Mouse (Mus musculus) hindbrain, embryonic 13.5 days (tissue): ENCODE results near the gene Rnf150. TPM values are rescaled to one million over a fixed set of nuclear protein-coding genes. Genes with fewer than 3 reads are reported as not detected.

Experiments used
- ATAC-seq: fragments of 200-750 bp; cut with Nextera tagmentation; 2 replicates; pipeline ENCODE4 v1.8.0; 2017; ENCODE audit warnings: moderate TSS enrichment; ENCODE audit not compliant: low FRiP score
- H3K27ac ChIP-seq: fragments of 300-500 bp; sonication (generic); 2 replicates; pipeline ENCODE4 v1.5.1; 2015; ENCODE audit warnings: inconsistent platforms, mild to moderate bottlenecking, moderate library complexity
- H3K27me3 ChIP-seq: fragments of 300-500 bp; sonication (generic); 2 replicates; pipeline ENCODE4 v1.6.1; 2015; ENCODE audit warnings: mild to moderate bottlenecking, inconsistent platforms
- H3K36me3 ChIP-seq: fragments of 300-500 bp; sonication (generic); 2 replicates; pipeline ENCODE4 v1.6.1; 2015; ENCODE audit warnings: mild to moderate bottlenecking, inconsistent platforms
- H3K4me1 ChIP-seq: fragments of 300-500 bp; sonication (generic); replicated peaks from 2 replicates; pipeline ENCODE4 v1.6.1; 2015; ENCODE audit warnings: inconsistent platforms
- H3K4me2 ChIP-seq: fragments of 300-500 bp; sonication (generic); 2 replicates; pipeline ENCODE4 v1.6.1; 2015; ENCODE audit warnings: inconsistent platforms, mild to moderate bottlenecking, moderate library complexity
- H3K4me3 ChIP-seq: fragments of 300-500 bp; sonication (generic); 2 replicates; pipeline ENCODE4 v1.5.1; 2015; ENCODE audit warnings: mild to moderate bottlenecking, inconsistent platforms
- H3K9ac ChIP-seq: fragments of 300-500 bp; sonication (generic); 2 replicates; pipeline ENCODE4 v1.6.1; 2015; ENCODE audit warnings: mild to moderate bottlenecking, inconsistent platforms
- H3K9me3 ChIP-seq: fragments of 300-500 bp; sonication (generic); 2 replicates; pipeline ENCODE4 v1.6.1; 2016; ENCODE audit warnings: inconsistent platforms
- WGBS: fragments of 180-500 bp; shearing (Covaris S2); methylation state at CpG from one replicate; pipeline ENCODE4 v1.1.7; 2015; 5-methylcytosine and 5-hydroxymethylcytosine counted together
- polyA plus RNA-seq: library from polyadenylated mRNA; unstranded; fragments of >200 nt; fragmentation: Nextera tagmentation; extraction: Ambion mirVana; gene quantifications from 2 replicates; pipeline ENCODE4 v1.2.1, GENCODE M21; 2015

The Rnf150 gene
- polyA plus RNA-seq, 1 experiment from 2014 or later: 2.5 TPM

- H3K4me2 ChIP-seq: no peak overlapping the region
- no peak for ATAC-seq
- no peak overlapping the region for H3K4me3 ChIP-seq
- no peaks in the 10 kb centered on the region for H3K36me3 ChIP-seq
- H3K4me1 ChIP-seq: peaks cover 5% of the 10 kb centered on the region
- no peaks in the 10 kb centered on the region for H3K9me3 ChIP-seq
- no peak overlapping the region for H3K9ac ChIP-seq
- WGBS: 90% methylated on average over 2 of the region's 2 CpGs
- no peaks in the 10 kb centered on the region for H3K27me3 ChIP-seq
- H3K27ac ChIP-seq: no peak overlapping the region
Observed at GRCm38 (mm10) chr8:82959980-82960610, 96.9 kb downstream of the Rnf150 start.

- Histone ChIP-seq H3K4me1 (peaks cover 8% of the 10 kb centered on the region; the same call in 1 of the 2 replicates), H3K4me2 (no peak overlapping the region), H3K36me3 (no peaks in the 10 kb centered on the region), H3K27me3 (no peaks in the 10 kb centered on the region), H3K9ac (no peak overlapping the region), H3K27ac (no peak overlapping the region), H3K9me3 (no peaks in the 10 kb centered on the region), H3K4me3 (no peak overlapping the region)
- ATAC-seq: no peak
- 85% methylated on average over 2 of the region's 2 CpGs for WGBS
Observed at GRCm38 (mm10) chr8:82964537-82964936, 101.4 kb downstream of the Rnf150 start.

DNA sequence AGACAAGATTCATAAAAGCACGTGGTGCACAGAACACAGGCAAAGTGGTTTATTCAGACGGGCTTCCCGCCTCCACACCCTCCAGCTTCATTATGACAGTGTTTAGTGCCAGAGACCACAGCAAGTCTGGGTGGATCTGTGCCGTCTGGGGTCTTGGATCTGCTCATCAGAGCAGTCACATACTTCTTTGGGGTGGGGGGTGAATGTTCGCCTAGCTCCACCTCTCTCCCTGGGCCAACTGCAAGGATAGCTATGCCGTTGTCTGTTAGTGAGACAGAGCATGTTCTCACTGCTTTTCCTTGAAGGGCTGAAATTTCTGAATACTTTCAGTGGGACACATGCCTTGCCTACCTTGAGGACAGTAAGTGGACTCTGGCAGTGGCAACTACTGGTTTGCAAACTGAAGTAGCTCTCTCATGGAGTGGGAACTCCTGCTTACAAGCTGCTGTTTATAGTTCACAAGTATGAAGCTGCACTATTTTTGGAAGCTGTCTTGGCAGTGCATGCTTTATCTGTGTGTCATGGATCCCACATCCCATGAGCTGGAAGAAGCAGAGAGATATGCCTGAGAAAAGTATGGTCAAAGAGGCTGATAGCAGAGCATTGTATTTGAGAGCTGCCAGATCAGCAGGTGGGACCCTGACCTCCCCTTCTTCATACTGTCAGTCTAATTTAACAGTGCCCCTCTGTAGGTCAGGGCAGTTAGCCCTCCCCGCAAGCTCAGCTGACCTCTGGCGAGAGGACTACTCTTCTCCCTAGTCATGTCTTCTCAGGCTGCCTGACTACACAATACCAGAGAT lies 104.9 kb downstream of the Rnf150 start:
- no peak for ATAC-seq
- WGBS: 64% methylated on average over 8 of the region's 8 CpGs

GRCm38 (mm10) chr8:82969967-82970366 lies 106.8 kb downstream of the Rnf150 start:
- WGBS: 24% methylated on average over 3 of the region's 3 CpGs
- no peak overlapping the region for H3K9ac ChIP-seq
- H3K27me3 ChIP-seq: no peaks in the 10 kb centered on the region
- H3K36me3 ChIP-seq: no peaks in the 10 kb centered on the region
- no peak overlapping the region for H3K4me3 ChIP-seq
- H3K4me1 ChIP-seq: peaks cover 22% of the 10 kb centered on the region
- peak overlapping the region; percentile 52 for H3K27ac ChIP-seq
- ATAC-seq: 0 out of 2 replicates have a peak, but pooled peaks have one; percentile 50
- no peak overlapping the region for H3K4me2 ChIP-seq
- no peaks in the 10 kb centered on the region for H3K9me3 ChIP-seq

More for the DNA sequence above, 104.9 kb downstream of the Rnf150 start:
- Histone ChIP-seq H3K9ac (no peak overlapping the region), H3K9me3 (no peaks in the 10 kb centered on the region), H3K27me3 (no peaks in the 10 kb centered on the region), H3K4me1 (peaks cover 16% of the 10 kb centered on the region), H3K36me3 (no peaks in the 10 kb centered on the region), H3K4me3 (no peak overlapping the region), H3K27ac (no peak overlapping the region), H3K4me2 (no peak overlapping the region)

DNA sequence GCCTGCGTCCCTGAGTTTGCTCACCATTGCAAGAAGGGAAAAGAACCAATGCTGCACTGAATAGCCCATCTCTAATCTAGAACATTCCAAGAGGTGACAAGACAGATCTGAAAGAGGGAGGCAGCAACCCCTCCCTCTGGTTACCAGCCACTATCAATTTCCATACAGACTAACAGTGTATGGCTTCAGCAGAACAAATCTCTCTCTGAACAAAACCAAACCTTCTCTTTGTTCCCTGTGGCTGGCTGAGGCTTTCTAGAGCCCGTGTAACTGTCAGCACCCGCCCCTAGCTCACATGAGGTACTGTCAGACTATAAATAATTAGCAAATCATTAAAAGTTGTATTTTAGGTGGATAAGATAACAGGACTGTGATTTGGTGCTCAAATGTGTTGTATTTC lies 109.7 kb downstream of the Rnf150 start:
- Histone ChIP-seq H3K4me3 (no peak overlapping the region), H3K9me3 (no peaks in the 10 kb centered on the region), H3K9ac (no peak overlapping the region), H3K36me3 (no peaks in the 10 kb centered on the region), H3K27ac (peak overlapping the region; percentile 3; the same call in 1 of the 2 replicates), H3K4me2 (no peak overlapping the region), H3K27me3 (no peaks in the 10 kb centered on the region), H3K4me1 (peaks cover 22% of the 10 kb centered on the region)
- ATAC-seq: no peak
- WGBS: 62% methylated on average over 3 of the region's 3 CpGs

GRCm38 (mm10) chr8:82973331-82973730 lies 110.2 kb downstream of the Rnf150 start:
- no peak overlapping the region for H3K9ac ChIP-seq
- H3K27me3 ChIP-seq: no peaks in the 10 kb centered on the region
- H3K27ac ChIP-seq: peak overlapping the region; percentile 3; the same call in 1 of the 2 replicates
- WGBS: 46% methylated on average over 4 of the region's 4 CpGs
- H3K4me1 ChIP-seq: peaks cover 17% of the 10 kb centered on the region
- no peaks in the 10 kb centered on the region for H3K36me3 ChIP-seq
- peak; percentile 53; the same call in 1 of the 2 replicates for ATAC-seq
- no peaks in the 10 kb centered on the region for H3K9me3 ChIP-seq
- H3K4me3 ChIP-seq: no peak overlapping the region
- H3K4me2 ChIP-seq: no peak overlapping the region

DNA sequence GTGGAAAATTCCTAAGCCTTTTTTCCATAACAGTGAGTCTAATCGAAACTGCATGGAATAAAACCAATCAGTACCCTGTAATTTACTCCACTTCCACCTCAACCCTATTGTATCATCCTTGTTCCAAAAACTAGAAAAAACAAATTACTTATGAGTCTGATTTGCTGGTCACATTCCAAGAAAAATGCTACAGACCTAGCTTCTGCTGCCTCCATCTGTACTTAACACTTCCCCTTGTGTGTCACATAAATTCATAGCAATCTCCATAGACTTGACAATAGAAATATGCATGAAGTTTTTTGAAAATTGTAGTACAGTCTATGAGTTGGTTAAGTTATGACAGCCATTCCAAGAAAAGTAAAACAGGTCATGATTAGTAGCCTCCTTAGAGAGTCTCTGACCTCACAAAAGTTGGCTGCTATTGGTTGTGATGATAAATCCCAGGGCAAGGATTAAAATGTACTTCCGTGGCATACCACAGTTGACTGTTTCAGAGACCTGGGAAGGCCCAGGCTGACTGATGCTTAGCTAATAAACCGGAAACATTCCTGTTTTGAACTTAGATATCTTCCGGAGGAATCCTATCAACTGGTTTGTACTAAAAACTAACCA lies 118.2 kb downstream of the Rnf150 start:
- H3K9me3 ChIP-seq: no peaks in the 10 kb centered on the region
- 87% methylated on average over 4 of the region's 4 CpGs for WGBS
- H3K4me2 ChIP-seq: no peak overlapping the region
- H3K9ac ChIP-seq: no peak overlapping the region
- no peaks in the 10 kb centered on the region for H3K4me1 ChIP-seq
- no peak overlapping the region for H3K4me3 ChIP-seq
- H3K27me3 ChIP-seq: no peaks in the 10 kb centered on the region
- H3K27ac ChIP-seq: no peak overlapping the region
- no peaks in the 10 kb centered on the region for H3K36me3 ChIP-seq
- ATAC-seq: no peak

- H3K36me3 ChIP-seq: no peaks in the 10 kb centered on the region
- WGBS: 61% methylated on average over 1 of the region's 1 CpGs
- H3K9me3 ChIP-seq: no peaks in the 10 kb centered on the region
- H3K4me3 ChIP-seq: no peak overlapping the region
- no peaks in the 10 kb centered on the region for H3K27me3 ChIP-seq
- ATAC-seq: no peak
- H3K9ac ChIP-seq: no peak overlapping the region
- H3K4me2 ChIP-seq: no peak overlapping the region
- no peaks in the 10 kb centered on the region for H3K4me1 ChIP-seq
- no peak overlapping the region for H3K27ac ChIP-seq
Observed at GRCm38 (mm10) chr8:82982873-82983272, 119.7 kb downstream of the Rnf150 start.

DNA sequence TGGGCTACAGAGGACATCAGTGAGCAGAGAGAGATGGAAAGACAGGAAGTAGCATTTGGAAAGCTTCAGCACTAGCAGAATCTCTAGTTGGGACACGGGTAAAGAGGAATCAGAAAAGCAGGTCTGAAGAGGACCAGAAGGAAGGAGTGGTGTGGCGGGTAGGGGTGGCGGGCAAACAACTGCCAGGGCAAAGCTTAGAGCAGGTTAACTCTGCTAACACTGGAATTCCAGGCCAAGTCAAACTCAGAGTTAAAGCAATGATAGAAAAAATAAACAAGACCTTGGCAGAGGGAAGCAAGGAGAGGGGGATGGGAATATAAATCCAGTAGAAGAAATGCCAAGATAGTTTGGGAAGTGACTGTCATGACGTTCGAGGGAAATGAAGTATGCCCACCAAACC lies 120.1 kb downstream of the Rnf150 start:
- no peaks in the 10 kb centered on the region for H3K27me3 ChIP-seq
- H3K4me3 ChIP-seq: no peak overlapping the region
- no peaks in the 10 kb centered on the region for H3K4me1 ChIP-seq
- H3K9me3 ChIP-seq: no peaks in the 10 kb centered on the region
- H3K9ac ChIP-seq: no peak overlapping the region
- no peak for ATAC-seq
- H3K4me2 ChIP-seq: no peak overlapping the region
- H3K27ac ChIP-seq: no peak overlapping the region
- 91% methylated on average over 5 of the region's 5 CpGs for WGBS
- no peaks in the 10 kb centered on the region for H3K36me3 ChIP-seq

- H3K4me3 ChIP-seq: no peak overlapping the region
- H3K27me3 ChIP-seq: no peaks in the 10 kb centered on the region
- H3K9me3 ChIP-seq: no peaks in the 10 kb centered on the region
- 80% methylated on average over 4 of the region's 4 CpGs for WGBS
- H3K27ac ChIP-seq: no peak overlapping the region
- no peak overlapping the region for H3K4me2 ChIP-seq
- no peaks in the 10 kb centered on the region for H3K4me1 ChIP-seq
- no peaks in the 10 kb centered on the region for H3K36me3 ChIP-seq
- no peak for ATAC-seq
- H3K9ac ChIP-seq: no peak overlapping the region
Observed at GRCm38 (mm10) chr8:82992093-82992492, 128.9 kb downstream of the Rnf150 start.

DNA sequence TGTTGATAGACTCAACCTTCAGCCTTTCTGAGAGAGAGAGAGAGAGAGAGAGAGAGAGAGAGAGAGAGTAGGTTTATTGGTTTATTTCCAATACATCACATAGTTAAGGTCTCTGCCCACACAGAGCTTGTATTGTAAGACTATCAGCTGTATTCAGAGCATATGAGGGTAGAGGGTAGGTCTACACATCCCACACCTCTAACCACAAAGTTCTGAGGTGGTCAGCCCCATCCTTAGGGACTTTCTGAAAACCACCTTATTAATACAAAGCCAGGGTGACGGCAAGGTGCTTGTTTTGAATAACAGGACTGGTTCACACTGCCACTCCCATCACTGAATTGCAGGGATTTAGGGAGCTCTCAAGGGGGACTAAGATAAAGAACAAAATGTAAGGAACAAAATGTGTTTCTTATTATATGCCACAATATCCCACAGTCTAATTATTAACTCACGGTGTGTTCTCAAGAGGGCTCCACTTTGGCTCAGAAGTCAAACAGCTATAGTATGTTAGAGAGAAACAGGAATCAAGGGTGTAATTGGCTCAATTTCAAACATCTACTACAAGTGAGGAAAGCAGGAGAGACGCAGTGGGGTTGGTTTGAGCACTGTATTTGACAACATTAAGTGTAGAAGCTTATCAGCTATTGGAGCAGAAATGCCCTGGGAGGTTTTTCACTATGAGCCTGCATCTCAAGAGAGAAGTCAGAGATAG lies 132.7 kb downstream of the Rnf150 start:
- Histone ChIP-seq H3K36me3 (no peaks in the 10 kb centered on the region), H3K27ac (no peak overlapping the region), H3K9me3 (no peaks in the 10 kb centered on the region), H3K4me1 (no peaks in the 10 kb centered on the region), H3K4me3 (no peak overlapping the region), H3K9ac (no peak overlapping the region), H3K27me3 (no peaks in the 10 kb centered on the region), H3K4me2 (no peak overlapping the region)
- 81% methylated on average over 3 of the region's 3 CpGs for WGBS
- ATAC-seq: no peak

DNA sequence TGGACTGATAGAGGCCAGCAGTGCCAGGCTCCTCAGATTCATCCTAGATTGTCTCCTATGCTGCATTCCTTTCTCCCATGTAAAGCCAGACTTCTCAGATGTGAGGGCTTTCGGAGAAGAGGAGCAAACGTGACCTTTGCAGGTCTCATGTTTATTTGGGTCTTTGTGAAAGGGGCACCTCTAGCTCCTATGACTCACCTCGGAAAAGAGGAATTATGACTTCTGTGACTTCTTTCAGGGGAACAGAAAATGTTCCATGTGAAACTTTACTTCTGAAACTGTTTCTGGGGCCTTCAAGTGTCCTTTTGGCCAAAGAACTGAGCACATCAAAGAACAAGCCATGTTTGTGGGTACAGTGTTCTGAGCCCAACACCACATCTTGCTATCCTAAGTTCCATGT lies 133.7 kb downstream of the Rnf150 start:
- no peak overlapping the region for H3K27ac ChIP-seq
- WGBS: 91% methylated on average over 3 of the region's 3 CpGs
- no peaks in the 10 kb centered on the region for H3K4me1 ChIP-seq
- H3K9ac ChIP-seq: no peak overlapping the region
- no peak for ATAC-seq
- H3K9me3 ChIP-seq: no peaks in the 10 kb centered on the region
- H3K4me3 ChIP-seq: no peak overlapping the region
- H3K36me3 ChIP-seq: no peaks in the 10 kb centered on the region
- H3K4me2 ChIP-seq: no peak overlapping the region
- H3K27me3 ChIP-seq: no peaks in the 10 kb centered on the region
